Mouse (Mus musculus) heart, embryonic 15.5 days (tissue): Measurements from ENCODE around the gene Cyp2d34. TPM values are rescaled to one million over a fixed set of nuclear protein-coding genes. Genes with fewer than 3 reads are reported as not detected.

Experiments used
- ATAC-seq: fragments of 200-750 bp; cut with Nextera tagmentation; replicated peaks from 2 replicates; pipeline ENCODE4 v1.8.0; 2017; ENCODE audit warnings: low read depth, moderate TSS enrichment; ENCODE audit not compliant: insufficient number of reproducible peaks, insufficient read depth, low FRiP score
- H3K27ac ChIP-seq: fragments of 300-500 bp; sonication (generic); 2 replicates; pipeline ENCODE4 v1.5.1; 2015; ENCODE audit warnings: mild to moderate bottlenecking, inconsistent platforms
- H3K27me3 ChIP-seq: fragments of 300-500 bp; sonication (generic); 2 replicates; pipeline ENCODE4 v1.6.1; 2015; ENCODE audit warnings: inconsistent platforms
- H3K36me3 ChIP-seq: fragments of 300-500 bp; sonication (generic); 2 replicates; pipeline ENCODE4 v1.6.1; 2015; ENCODE audit warnings: mild to moderate bottlenecking, inconsistent platforms
- H3K4me1 ChIP-seq: fragments of 300-500 bp; sonication (generic); replicated peaks from 2 replicates; pipeline ENCODE4 v1.6.1; 2015; ENCODE audit warnings: inconsistent platforms
- H3K4me2 ChIP-seq: fragments of 300-500 bp; sonication (generic); 2 replicates; pipeline ENCODE4 v1.6.1; 2015; ENCODE audit warnings: inconsistent platforms, mild to moderate bottlenecking, moderate library complexity
- H3K4me3 ChIP-seq: fragments of 300-500 bp; sonication (generic); 2 replicates; pipeline ENCODE4 v1.5.1; 2015; ENCODE audit warnings: mild to moderate bottlenecking, inconsistent platforms
- H3K9ac ChIP-seq: fragments of 300-500 bp; sonication (generic); 2 replicates; pipeline ENCODE4 v1.6.1; 2015; ENCODE audit warnings: mild to moderate bottlenecking, inconsistent platforms
- H3K9me3 ChIP-seq: fragments of 300-500 bp; sonication (generic); replicated peaks from 2 replicates; pipeline ENCODE4 v1.6.1; 2016; ENCODE audit warnings: inconsistent platforms
- WGBS: fragments of 180-500 bp; shearing (Covaris S2); methylation state at CpG from one replicate; pipeline ENCODE4 v1.1.7; 2015; ENCODE audit warnings: mixed read lengths; 5-methylcytosine and 5-hydroxymethylcytosine counted together
- polyA plus RNA-seq: library from polyadenylated mRNA; unstranded; fragments of >200 nt; fragmentation: Nextera tagmentation; extraction: Ambion mirVana; gene quantifications from 2 replicates; pipeline ENCODE4 v1.2.1, GENCODE M21; 2015

Cyp2d34 gene
- not detected in 2 replicates for polyA plus RNA-seq

DNA sequence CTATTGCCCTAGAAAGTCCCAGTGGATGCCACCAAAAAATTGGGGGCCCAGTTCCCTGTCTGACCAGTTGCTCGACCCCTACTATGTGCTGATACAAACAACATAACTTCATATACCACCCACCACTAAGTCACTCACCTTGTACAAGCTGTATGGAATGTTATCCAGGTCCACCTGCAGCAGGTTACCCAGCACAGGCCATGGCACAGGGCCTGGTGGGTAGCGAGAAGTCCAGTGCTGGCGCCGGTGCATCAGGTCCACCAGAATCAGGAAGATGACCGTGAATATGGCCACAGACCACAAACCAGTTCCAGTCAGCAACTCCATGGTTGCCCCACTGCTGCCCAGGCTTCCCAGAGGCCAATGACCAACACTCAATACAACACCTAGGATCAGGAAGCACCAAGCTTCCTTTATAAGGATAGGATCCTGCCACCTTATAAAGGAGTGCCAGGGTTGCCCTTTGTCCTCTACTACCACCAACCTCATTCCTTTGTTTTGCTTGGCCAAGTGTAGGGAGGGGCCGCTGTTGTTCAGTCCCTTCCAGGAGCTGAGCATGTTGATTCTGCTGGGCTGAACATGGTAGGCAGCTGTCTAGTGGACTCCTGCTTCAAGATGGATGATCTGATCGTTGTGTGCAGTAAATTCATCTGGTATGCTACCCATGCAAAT lies at the start of gene Cyp2d34:
Cyp2d34 (minus strand) TSS at position 416 of the 672 bp plus-strand sequence.
- no peak for ATAC-seq
- no peaks in the 10 kb centered on the region for H3K36me3 ChIP-seq
- 78% methylated on average over 7 of the region's 7 CpGs for WGBS
- no peak within 1 kb of the TSS for H3K4me2 ChIP-seq
- no peak within 1 kb of the TSS for H3K9ac ChIP-seq
- H3K9me3 ChIP-seq, result no peaks in the 10 kb centered on the region
- H3K4me3 ChIP-seq, result no peak within 1 kb of the TSS
- no peaks in the 10 kb centered on the region for H3K27me3 ChIP-seq
- H3K4me1 ChIP-seq, result no peaks in the 10 kb centered on the region
- no peak within 1 kb of the TSS for H3K27ac ChIP-seq

DNA sequence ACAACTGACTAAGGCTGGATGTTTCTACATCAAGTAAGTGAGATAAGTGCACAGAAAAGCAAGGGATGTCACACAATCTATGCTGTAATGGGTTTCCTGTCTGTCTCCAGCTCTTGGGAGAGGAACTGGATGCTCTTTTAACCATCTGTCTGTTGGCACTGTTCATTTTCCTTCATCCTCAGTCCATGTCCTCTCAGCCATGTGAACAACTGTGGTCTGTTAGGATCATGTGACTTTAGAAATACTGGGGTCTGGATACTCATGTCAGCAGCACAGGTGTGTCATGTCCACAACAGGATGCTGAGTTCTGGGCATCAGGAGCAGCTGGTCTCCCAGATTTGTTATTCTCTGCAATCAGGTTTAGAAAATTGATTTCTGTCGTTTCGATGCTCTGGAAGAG lies 35.6 kb upstream of the Cyp2d34 start:
- no peak for ATAC-seq
- Histone ChIP-seq H3K27me3 (no peaks in the 10 kb centered on the region), H3K4me2 (no peak overlapping the region), H3K4me3 (no peak overlapping the region), H3K27ac (no peak overlapping the region), H3K36me3 (no peaks in the 10 kb centered on the region), H3K4me1 (no peaks in the 10 kb centered on the region), H3K9ac (no peak overlapping the region), H3K9me3 (no peaks in the 10 kb centered on the region)
- 55% methylated on average over 2 of the region's 2 CpGs for WGBS

DNA sequence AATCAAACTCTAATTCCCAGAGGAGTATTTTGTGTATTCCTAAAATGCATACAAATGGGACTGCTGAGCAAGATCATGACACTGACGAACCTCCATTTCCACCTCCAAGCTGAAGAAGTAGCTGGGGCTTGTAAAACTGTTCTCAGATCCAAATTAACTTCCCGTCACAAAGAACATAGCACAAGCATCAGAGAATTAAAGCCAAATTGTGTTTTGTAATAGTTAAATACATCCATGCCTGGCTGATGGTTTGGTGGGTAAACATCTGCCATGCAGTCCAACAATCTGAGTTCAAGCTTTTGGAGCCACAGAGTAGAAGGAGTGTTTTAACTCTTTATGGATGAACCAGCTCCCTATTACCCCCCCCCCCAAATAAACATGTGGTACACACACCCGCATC lies 23.6 kb upstream of the Cyp2d34 start:
- no peak for ATAC-seq
- H3K4me2 ChIP-seq, result no peak overlapping the region
- H3K4me1 ChIP-seq, result no peaks in the 10 kb centered on the region
- H3K4me3 ChIP-seq, result no peak overlapping the region
- H3K36me3 ChIP-seq, result no peaks in the 10 kb centered on the region
- no peak overlapping the region for H3K9ac ChIP-seq
- WGBS, result 71% methylated on average over 3 of the region's 3 CpGs
- H3K27me3 ChIP-seq, result no peaks in the 10 kb centered on the region
- H3K9me3 ChIP-seq, result no peaks in the 10 kb centered on the region
- H3K27ac ChIP-seq, result no peak overlapping the region

DNA sequence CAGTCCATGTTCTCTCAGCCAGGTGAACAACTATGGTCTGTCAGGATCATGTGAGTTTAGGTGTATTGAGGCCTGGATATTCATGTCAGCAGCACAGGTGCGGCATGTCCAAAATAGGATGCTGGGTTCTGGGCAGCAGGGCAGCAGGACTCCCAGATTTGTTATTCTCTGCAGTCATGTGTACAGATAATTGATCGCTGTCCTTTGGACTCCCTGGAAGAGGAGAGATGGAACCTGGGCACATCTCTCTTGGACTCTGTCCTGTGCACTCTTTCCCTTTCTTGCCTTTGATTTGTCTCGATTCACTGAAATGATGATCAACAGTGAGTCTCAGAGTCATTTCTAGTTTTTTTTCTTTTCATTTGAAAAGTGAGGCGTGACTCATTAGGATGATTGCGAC lies 23.0 kb upstream of the Cyp2d34 start:
- Histone ChIP-seq H3K4me2 (no peak overlapping the region), H3K36me3 (no peaks in the 10 kb centered on the region), H3K27ac (no peak overlapping the region), H3K9me3 (no peaks in the 10 kb centered on the region), H3K27me3 (no peaks in the 10 kb centered on the region), H3K4me1 (no peaks in the 10 kb centered on the region), H3K4me3 (no peak overlapping the region), H3K9ac (no peak overlapping the region)
- WGBS, result 83% methylated on average over 5 of the region's 5 CpGs
- no peak for ATAC-seq

DNA sequence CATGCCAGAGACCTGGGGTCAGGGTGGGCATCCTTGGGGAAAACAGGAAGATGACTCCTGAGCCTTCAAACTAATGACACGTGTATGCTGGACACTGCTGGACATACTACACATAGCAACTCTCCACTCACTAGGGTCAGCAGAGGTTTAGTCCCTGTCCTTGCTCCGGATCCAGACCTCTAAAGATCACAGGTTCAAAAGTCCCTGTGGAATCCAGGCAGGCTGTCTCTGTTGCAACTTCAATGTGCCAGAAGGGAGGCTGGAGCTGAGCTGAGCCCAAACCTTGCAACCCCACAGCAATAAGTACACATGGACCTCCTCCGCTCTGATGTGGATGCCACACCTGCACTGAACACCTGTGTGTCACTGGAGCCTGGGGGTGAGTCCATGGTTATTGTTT lies 22.0 kb upstream of the Cyp2d34 start:
- Histone ChIP-seq H3K4me1 (no peaks in the 10 kb centered on the region), H3K9ac (no peak overlapping the region), H3K36me3 (no peaks in the 10 kb centered on the region), H3K9me3 (no peaks in the 10 kb centered on the region), H3K27me3 (no peaks in the 10 kb centered on the region), H3K4me3 (no peak overlapping the region), H3K4me2 (no peak overlapping the region), H3K27ac (no peak overlapping the region)
- 68% methylated on average over 3 of the region's 3 CpGs for WGBS
- ATAC-seq, result no peak

DNA sequence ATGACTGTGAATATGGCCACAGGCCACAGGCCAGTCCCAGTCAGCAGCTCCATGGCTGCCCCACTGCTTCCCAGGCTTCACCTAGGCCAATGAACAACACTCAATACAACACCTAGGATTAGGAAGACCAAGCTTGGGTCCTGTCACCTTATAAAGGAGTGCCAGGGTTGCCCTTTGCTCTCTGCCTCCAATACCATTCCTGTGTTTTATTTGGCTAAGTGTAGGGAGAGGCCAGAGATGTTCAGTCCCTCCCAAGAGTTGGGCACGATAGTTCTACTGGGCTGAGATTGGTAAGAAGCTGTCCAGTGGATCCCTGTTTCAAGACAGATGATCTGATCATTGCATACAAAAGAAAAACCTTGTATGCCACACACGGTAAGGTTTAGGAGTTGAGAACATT lies 21.2 kb upstream of the Cyp2d34 start:
- no peak for ATAC-seq
- H3K9me3 ChIP-seq, result no peaks in the 10 kb centered on the region
- H3K4me2 ChIP-seq, result no peak overlapping the region
- no peak overlapping the region for H3K9ac ChIP-seq
- H3K4me1 ChIP-seq, result no peaks in the 10 kb centered on the region
- H3K36me3 ChIP-seq, result no peaks in the 10 kb centered on the region
- no peak overlapping the region for H3K27ac ChIP-seq
- 70% methylated on average over 2 of the region's 2 CpGs for WGBS
- no peak overlapping the region for H3K4me3 ChIP-seq
- no peaks in the 10 kb centered on the region for H3K27me3 ChIP-seq

DNA sequence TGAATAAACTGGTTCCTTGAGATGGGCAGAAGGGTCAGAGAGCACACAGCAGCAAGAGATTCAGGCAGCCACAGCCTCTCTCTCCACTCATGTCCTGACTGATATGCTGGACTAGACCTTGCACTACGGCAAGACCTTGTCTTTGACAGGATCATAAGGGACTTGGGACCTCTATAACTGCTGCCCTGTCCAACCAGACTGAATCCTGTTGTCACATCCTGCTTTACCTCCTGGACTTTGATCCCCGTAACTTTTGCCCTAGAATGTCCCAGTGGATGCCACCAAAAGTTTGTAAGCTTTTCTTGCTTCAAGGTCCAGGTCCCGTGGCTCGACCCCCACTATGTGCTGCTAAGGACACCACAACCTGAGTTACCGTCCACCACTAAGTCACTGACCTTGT lies 20.6 kb upstream of the Cyp2d34 start:
- 73% methylated on average over 5 of the region's 5 CpGs for WGBS
- Histone ChIP-seq H3K9me3 (no peaks in the 10 kb centered on the region), H3K27me3 (no peaks in the 10 kb centered on the region), H3K4me2 (no peak overlapping the region), H3K36me3 (no peaks in the 10 kb centered on the region), H3K4me1 (no peaks in the 10 kb centered on the region), H3K4me3 (no peak overlapping the region), H3K27ac (no peak overlapping the region), H3K9ac (no peak overlapping the region)
- ATAC-seq, result no peak

DNA sequence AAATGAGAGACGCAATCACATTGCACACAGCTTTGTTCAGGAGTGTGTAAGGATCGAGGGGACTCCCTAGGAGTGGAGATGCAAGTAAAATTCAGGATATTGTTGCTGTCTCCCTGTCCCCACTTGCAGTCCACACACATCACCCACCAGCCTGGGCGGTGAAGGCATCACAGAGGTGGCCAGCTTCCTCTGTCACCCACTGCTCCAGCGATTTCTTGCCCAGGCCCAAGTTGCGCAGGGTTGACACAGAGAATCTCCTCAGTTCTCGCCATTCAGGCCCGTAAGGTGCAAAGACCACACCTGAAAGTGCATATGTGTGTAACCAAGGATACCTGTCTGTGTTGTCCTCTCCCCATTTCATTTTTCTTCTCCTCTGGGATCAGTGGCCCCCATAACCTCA lies 19.5 kb upstream of the Cyp2d34 start:
- Histone ChIP-seq H3K4me1 (no peaks in the 10 kb centered on the region), H3K4me2 (no peak overlapping the region), H3K9me3 (no peaks in the 10 kb centered on the region), H3K27me3 (no peaks in the 10 kb centered on the region), H3K36me3 (no peaks in the 10 kb centered on the region), H3K27ac (no peak overlapping the region), H3K9ac (no peak overlapping the region), H3K4me3 (no peak overlapping the region)
- 81% methylated on average over 7 of the region's 7 CpGs for WGBS
- ATAC-seq, result no peak

DNA sequence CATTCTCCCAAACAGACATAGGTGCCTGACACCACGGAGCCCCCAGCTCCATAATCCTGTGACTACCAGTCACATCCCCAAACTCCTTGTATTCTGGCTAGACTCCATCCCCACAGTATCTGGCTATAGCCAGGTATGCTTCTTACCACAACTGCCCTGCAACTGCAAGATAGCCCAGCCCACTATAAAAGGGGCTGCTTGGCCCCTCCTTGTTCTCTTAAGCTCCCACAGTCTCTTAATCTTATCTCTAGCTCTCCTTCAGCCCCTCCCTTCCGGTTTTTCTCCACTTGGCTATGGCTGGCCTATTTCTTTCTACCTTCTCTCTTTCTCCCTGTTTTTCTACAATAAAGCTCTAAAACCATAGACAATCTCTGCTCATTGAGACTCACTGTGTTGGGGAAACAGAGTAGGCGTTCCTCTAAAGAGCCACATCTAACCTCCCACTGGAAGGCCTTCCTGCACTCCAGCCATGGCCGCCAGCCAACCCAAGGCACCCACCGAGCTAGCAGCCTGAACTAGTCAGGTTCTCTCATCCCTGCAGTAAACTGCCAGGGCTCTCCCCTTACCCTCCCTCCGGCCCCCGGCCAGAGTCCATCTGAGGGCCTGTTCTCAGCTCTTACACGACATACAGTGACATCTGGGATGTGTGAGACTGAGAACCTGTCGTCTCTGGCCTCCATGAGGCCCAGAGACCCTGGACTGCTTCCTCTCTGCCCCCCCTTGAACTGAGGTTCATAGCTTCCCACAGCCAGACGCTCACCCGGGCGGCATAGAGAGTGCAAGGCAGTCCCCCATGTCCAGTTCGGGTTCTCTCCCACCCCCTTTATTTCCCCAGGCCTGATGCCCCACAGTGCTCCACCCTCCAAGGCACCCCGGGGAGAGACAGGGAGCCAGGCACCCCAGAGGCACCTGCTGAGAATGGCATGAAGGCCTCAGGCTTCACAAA lies 16.7 kb upstream of the Cyp2d34 start:
- 63% methylated on average over 14 of the region's 14 CpGs for WGBS
- Histone ChIP-seq H3K27ac (no peak overlapping the region), H3K9ac (no peak overlapping the region), H3K27me3 (no peaks in the 10 kb centered on the region), H3K4me1 (no peaks in the 10 kb centered on the region), H3K36me3 (no peaks in the 10 kb centered on the region), H3K4me3 (no peak overlapping the region), H3K4me2 (no peak overlapping the region), H3K9me3 (no peaks in the 10 kb centered on the region)
- ATAC-seq, result no peak

DNA sequence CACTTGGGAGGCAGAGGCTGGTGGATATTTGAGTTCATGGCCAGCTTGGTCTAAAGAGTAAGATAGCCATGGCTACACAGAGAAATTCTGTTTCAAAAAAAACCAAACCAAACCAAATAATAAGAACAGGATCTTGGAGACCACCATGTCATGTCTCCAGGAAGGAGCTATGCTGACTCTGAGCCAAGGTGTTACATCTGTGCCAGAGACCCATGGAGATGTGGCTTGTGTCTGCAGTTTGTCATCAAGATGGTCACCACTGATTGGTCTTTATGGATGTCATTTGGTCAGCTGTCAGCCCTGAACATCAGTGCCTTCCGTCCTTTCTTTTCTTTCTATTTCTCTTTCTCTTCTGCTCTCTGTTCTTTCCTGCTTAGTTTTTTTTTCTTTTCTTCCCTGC lies 14.2 kb upstream of the Cyp2d34 start:
- no peak overlapping the region for H3K4me2 ChIP-seq
- ATAC-seq, result no peak
- no peaks in the 10 kb centered on the region for H3K4me1 ChIP-seq
- H3K9me3 ChIP-seq, result no peaks in the 10 kb centered on the region
- H3K4me3 ChIP-seq, result no peak overlapping the region
- no peaks in the 10 kb centered on the region for H3K27me3 ChIP-seq
- 68% methylated on average over 1 of the region's 1 CpGs for WGBS
- no peak overlapping the region for H3K9ac ChIP-seq
- H3K36me3 ChIP-seq, result no peaks in the 10 kb centered on the region
- no peak overlapping the region for H3K27ac ChIP-seq

DNA sequence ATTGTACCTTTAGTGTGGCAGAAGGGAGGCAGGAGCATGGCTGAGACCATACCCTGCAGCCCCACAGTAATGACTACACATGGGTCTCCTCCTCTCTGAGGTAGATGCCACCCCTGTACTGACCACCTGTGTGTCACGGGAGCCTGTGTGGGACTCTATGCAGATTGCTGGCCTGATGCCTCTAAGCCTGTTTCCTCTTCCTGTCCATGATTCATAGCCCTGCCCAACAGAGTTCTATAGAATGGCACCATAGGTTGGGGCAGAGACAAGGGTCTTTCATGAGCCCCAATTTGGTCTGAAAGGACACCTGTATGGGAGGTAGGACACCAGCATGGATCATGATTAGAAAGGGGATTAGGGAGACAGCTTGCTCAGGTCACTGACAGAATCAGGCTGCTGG lies 1.2 kb upstream of the Cyp2d34 start:
- Histone ChIP-seq H3K9me3 (no peaks in the 10 kb centered on the region), H3K9ac (no peak overlapping the region), H3K27me3 (no peaks in the 10 kb centered on the region), H3K4me1 (no peaks in the 10 kb centered on the region), H3K36me3 (no peaks in the 10 kb centered on the region), H3K4me2 (no peak overlapping the region), H3K4me3 (no peak overlapping the region), H3K27ac (no peak overlapping the region)
- no peak for ATAC-seq
- 71% methylated on average over 1 of the region's 1 CpGs for WGBS
